Mouse (Mus musculus): ENCODE measurements at regions not wholly inside any gene's neighbourhood (a gene's known extent, or its start where the extent isn't known, plus 50 kb on each side); places are given as distances from the start of the nearest gene placed in this dataset.

GRCm38 (mm10) chr5:6709668-6710309, 594.1 kb upstream of the Tex47 start:
- TF ChIP-seq CTCF (conservative IDR thresholded peaks at IDR 0.05; ENCODE audit: low read length), result no peak
- no peak for TF ChIP-seq NANOG (IDR thresholded peaks at IDR 0.05; ENCODE audit: borderline replicate concordance, low read length)
